Mouse (Mus musculus) lung, adult 2 months (tissue): ENCODE results near the gene Alpi.

ENCODE experiments used
- CTCF ChIP-seq: fragments of 200-500 bp; IDR thresholded peaks from 2 replicates; pipeline ENCODE4 v1.5.1; 2011; ENCODE audit warnings: mild to moderate bottlenecking, low read length, control low read depth; ENCODE audit not compliant: insufficient read depth
- POLR2A ChIP-seq: fragments of 200-500 bp; IDR thresholded peaks from 2 replicates; pipeline ENCODE4 v1.6.1; 2011; ENCODE audit warnings: low read depth, mild to moderate bottlenecking, control low read depth, low read length, borderline replicate concordance; ENCODE audit errors: extremely low read depth

- TF ChIP-seq CTCF (no peak), POLR2A (no peak)
These were observed at the start of gene Alpi for GRCm38 (mm10) chr1:87101411-87101810.
